Mouse (Mus musculus) MN1 (cell line): ENCODE measurements around the gene Olfr1188.
"Not testable (repeated sequence)": the region's sequence is repeated elsewhere in the genome, so short reads cannot be mapped to it uniquely, and the experiment has no call there.

Experiments used
- DNase-seq: peaks from one replicate; pipeline ENCODE4 v3.0.0-alpha.2; 2016; ENCODE audit warnings: low spot score

Olfr1188 gene

GRCm38 (mm10) chr2:88556635-88557034 lies at the start of gene Olfr1188:
TSS of gene Olfr1188 (plus strand) at chr2:88556935.
- no peak for DNase-seq

GRCm38 (mm10) chr2:88518251-88518650 lies 38.5 kb upstream of the Olfr1188 start, which contains the start of gene Olfr1186:
TSS of gene Olfr1186 (plus strand) at chr2:88518551.
- no peak for DNase-seq

GRCm38 (mm10) chr2:88525720-88526119 lies 31.0 kb upstream of the Olfr1188 start:
- no peak for DNase-seq

- DNase-seq: not testable (repeated sequence)
Measured at GRCm38 (mm10) chr2:88572696-88573095, 16.0 kb downstream of the Olfr1188 start.

GRCm38 (mm10) chr2:88586154-88586553 lies 29.4 kb downstream of the Olfr1188 start, which contains the start of gene Olfr1189:
TSS of gene Olfr1189 (plus strand) at chr2:88586454.
- no peak for DNase-seq
